Mouse (Mus musculus): ENCODE measurements around the gene Ramp1.

Gene Ramp1

GRCm38 (mm10) chr1:91239800-91240199, 60.2 kb downstream of the Ramp1 start:
- no peak for DNase-seq (ENCODE audit: low spot score)

GRCm38 (mm10) chr1:91240685-91241084, 61.1 kb downstream of the Ramp1 start:
- DNase-seq (ENCODE audit: low spot score): no peak

- no peak for DNase-seq (ENCODE audit: low spot score)
Measured at GRCm38 (mm10) chr1:91241249-91241648, 61.6 kb downstream of the Ramp1 start.

- no peak for DNase-seq (ENCODE audit: low spot score)
Measured at GRCm38 (mm10) chr1:91248242-91248641, 68.6 kb downstream of the Ramp1 start.

- DNase-seq (ENCODE audit: low spot score): peak; percentile 9
Measured at GRCm38 (mm10) chr1:91248970-91249369, 69.3 kb downstream of the Ramp1 start.

GRCm38 (mm10) chr1:91249564-91250414, 70.2 kb downstream of the Ramp1 start, which contains the start of gene Ube2f:
Ube2f (plus strand) TSS chr1:91250304.
- DNase-seq (ENCODE audit: low spot score): peak; percentile 99

- DNase-seq (ENCODE audit: low spot score): peak; percentile 9
Measured at GRCm38 (mm10) chr1:91250415-91251147, 71.0 kb downstream of the Ramp1 start.

GRCm38 (mm10) chr1:91251148-91251650, 71.6 kb downstream of the Ramp1 start:
- DNase-seq (ENCODE audit: low spot score): no peak

GRCm38 (mm10) chr1:91251927-91252326, 72.3 kb downstream of the Ramp1 start:
- peak; percentile 41 for DNase-seq (ENCODE audit: low spot score)

- no peak for DNase-seq (ENCODE audit: low spot score)
Measured at GRCm38 (mm10) chr1:91257918-91258317, 78.3 kb downstream of the Ramp1 start.

- no peak for DNase-seq (ENCODE audit: low spot score)
Measured at GRCm38 (mm10) chr1:91259794-91260193, 80.2 kb downstream of the Ramp1 start.

GRCm38 (mm10) chr1:91262508-91262907, 82.9 kb downstream of the Ramp1 start:
- no peak for DNase-seq (ENCODE audit: low spot score)

- no peak for DNase-seq (ENCODE audit: low spot score)
Measured at GRCm38 (mm10) chr1:91272260-91272659, 92.6 kb downstream of the Ramp1 start.
